Mouse (Mus musculus): ENCODE results near the gene Srsf10. TPM values are rescaled to one million over a fixed set of nuclear protein-coding genes. Genes with fewer than 3 reads are reported as not detected.

The Srsf10 gene
- total RNA-seq, 1 experiment from 2014 or later: 292 TPM

- peak; percentile 59 for ATAC-seq (replicated peaks; ENCODE audit: low read depth, poor library complexity, severe bottlenecking)
Observed at GRCm38 (mm10) chr4:135911531-135911930, 56.0 kb downstream of the Srsf10 start.

GRCm38 (mm10) chr4:135912164-135912563 is 56.6 kb downstream of the Srsf10 start:
- no peak; the same call in 1 of the 2 replicates for ATAC-seq (replicated peaks; ENCODE audit: low read depth, poor library complexity, severe bottlenecking)

- ATAC-seq (replicated peaks; ENCODE audit: low read depth, poor library complexity, severe bottlenecking): no peak
Observed at GRCm38 (mm10) chr4:135912835-135913234, 57.3 kb downstream of the Srsf10 start.

GRCm38 (mm10) chr4:135913433-135913832 is 57.9 kb downstream of the Srsf10 start:
- 0 out of 2 replicates have a peak, but pooled peaks have one; percentile 28 for ATAC-seq (replicated peaks; ENCODE audit: low read depth, poor library complexity, severe bottlenecking)

- peak; percentile 45 for ATAC-seq (replicated peaks; ENCODE audit: low read depth, poor library complexity, severe bottlenecking)
Observed at GRCm38 (mm10) chr4:135918635-135919279, 63.2 kb downstream of the Srsf10 start.

- ATAC-seq (replicated peaks; ENCODE audit: low read depth, poor library complexity, severe bottlenecking): no peak
Observed at GRCm38 (mm10) chr4:135919280-135919639, 63.7 kb downstream of the Srsf10 start.

Other genes with a start within 250 kb of the Srsf10 start
- 0.29 TPM in 1 of 2 replicates, not detected in the other for gene Ifnlr1, start 169.5 kb upstream of the Srsf10 start, total RNA-seq (2017)
- not detected in 2 replicates for gene Il22ra1, start 127.6 kb upstream of the Srsf10 start, total RNA-seq (2017)
- gene Myom3, start 96.0 kb upstream of the Srsf10 start, total RNA-seq (2017): not detected in 2 replicates
- gene Pnrc2, start 18.1 kb downstream of the Srsf10 start, total RNA-seq (2017): 146 and 189 TPM in 2 replicates
- gene Cnr2, start 39.6 kb downstream of the Srsf10 start, total RNA-seq (2017): 9.4 and 10.9 TPM in 2 replicates
- gene Fuca1, start 65.0 kb downstream of the Srsf10 start, total RNA-seq (2017): 70.8 and 71.5 TPM in 2 replicates
- 23.8 and 48.2 TPM in 2 replicates for gene Hmgcl, start 90.7 kb downstream of the Srsf10 start, total RNA-seq (2017)
- gene Gale, start 108.0 kb downstream of the Srsf10 start, total RNA-seq (2017): 4.1 and 4.2 TPM in 2 replicates
- gene Lypla2, start 116.9 kb downstream of the Srsf10 start, total RNA-seq (2017): 11.0 and 16.1 TPM in 2 replicates
- gene Pithd1, start 131.5 kb downstream of the Srsf10 start, total RNA-seq (2017): 21.1 and 30.6 TPM in 2 replicates
- 48.3 and 52.5 TPM in 2 replicates for gene Eloa, start 166.0 kb downstream of the Srsf10 start, total RNA-seq (2017)
- gene Rpl11, start 197.7 kb downstream of the Srsf10 start, total RNA-seq (2017): 1,101 and 1,166 TPM in 2 replicates

Data from common myeloid progenitor, adult 5-6 weeks (primary cell).